34 mouse cellular contexts compared by ENCODE assay signal in the genomic region with DNA sequence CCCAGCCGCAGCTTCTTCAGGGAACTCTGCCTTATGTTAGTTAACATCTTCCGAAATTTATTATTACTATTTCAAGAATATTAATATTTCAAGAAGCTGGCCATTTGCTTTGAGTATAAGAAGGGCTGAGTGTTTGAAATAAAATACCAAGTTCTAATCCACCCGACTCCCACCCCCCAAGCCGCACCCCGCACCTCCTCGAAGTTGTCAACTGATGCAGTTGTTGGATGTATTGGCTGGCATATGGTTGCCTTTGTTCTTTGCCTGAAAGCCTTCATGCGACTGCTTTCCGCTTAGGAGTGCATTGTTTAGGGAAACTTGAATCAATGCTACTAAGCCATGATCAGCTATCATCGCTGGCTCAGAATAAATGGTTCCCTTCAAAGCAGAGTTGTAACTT. TPM values are rescaled to one million over a fixed set of nuclear protein-coding genes. Genes with fewer than 3 reads are reported as not detected.
DNase-seq lines count a peak whose midpoint lies in the region; ATAC-seq and TF ChIP-seq lines count a peak whose summit lies in the region.
"Had no signal": no experiment of that assay in that cellular context is flagged by ENCODE, and none has a peak within 500 bp of the region (broad histone marks: within the 10 kb centered on the region; RNA-seq: fewer than 3 reads in every experiment).

No protein-coding gene starts in this region.

- no peaks in the 10 kb centered on the region for H3K27me3 ChIP-seq in intestine, postnatal 0 days (replicated peaks; ENCODE audit: control insufficient read depth, insufficient read depth, low read length)
- no peaks in the 10 kb centered on the region for H3K27me3 ChIP-seq in intestine, embryonic 16.5 days (replicated peaks; ENCODE audit: control insufficient read depth, insufficient read depth, low read length)
- H3K27me3 ChIP-seq in midbrain, embryonic 10.5 days (ENCODE audit: low read depth, poor library complexity, severe bottlenecking), result no peaks in the 10 kb centered on the region
- H3K27me3 ChIP-seq in midbrain, postnatal 0 days (ENCODE audit: insufficient read depth, low read length), result no peaks in the 10 kb centered on the region
- H3K27me3 ChIP-seq in small intestine, adult 2 months (ENCODE audit: control insufficient read depth, insufficient read depth, low read length), result no peaks in the 10 kb centered on the region
- H3K27me3 ChIP-seq: CH12.LX; embryonic facial prominence, embryonic 12.5 days; embryonic facial prominence, embryonic 15.5 days; hindbrain, embryonic 12.5 days; hindbrain, embryonic 15.5 days had no signal

- H3K9ac ChIP-seq in intestine, postnatal 0 days (ENCODE audit: low read depth, low read length), result no peak overlapping the region
- no peak overlapping the region for H3K9ac ChIP-seq in intestine, embryonic 16.5 days (ENCODE audit: low read depth, low read length)
- H3K9ac ChIP-seq in midbrain, postnatal 0 days (replicated peaks; ENCODE audit: low read length, poor library complexity, severe bottlenecking), result no peak overlapping the region
- H3K9ac ChIP-seq: embryonic facial prominence, embryonic 12.5 days; embryonic facial prominence, embryonic 15.5 days; forebrain, postnatal 0 days; hindbrain, embryonic 12.5 days; hindbrain, embryonic 15.5 days had no signal

- no peak overlapping the region for H3K4me3 ChIP-seq in intestine, postnatal 0 days (ENCODE audit: low read depth, low read length)
- no peak overlapping the region for H3K4me3 ChIP-seq in intestine, embryonic 16.5 days (ENCODE audit: low read length)
- H3K4me3 ChIP-seq in midbrain, embryonic 10.5 days, result no peak overlapping the region
- no peak overlapping the region for H3K4me3 ChIP-seq in midbrain, postnatal 0 days (ENCODE audit: low read depth, low read length)
- H3K4me3 ChIP-seq in small intestine, adult 2 months (ENCODE audit: low read depth, low read length), result peak overlapping the region; percentile 41
- H3K4me3 ChIP-seq: embryonic facial prominence, embryonic 12.5 days; embryonic facial prominence, embryonic 15.5 days; gastrocnemius, adult 2 months; heart, adult 2 months; hindbrain, embryonic 12.5 days; hindbrain, embryonic 15.5 days had no signal

- WGBS in intestine, postnatal 0 days, result 70% methylated on average over 9 of the region's 9 CpGs
- 79% methylated on average over 9 of the region's 9 CpGs for WGBS in intestine, embryonic 16.5 days
- 73% methylated on average over 9 of the region's 9 CpGs for WGBS in midbrain, embryonic 10.5 days
- WGBS in midbrain, postnatal 0 days, result 47% methylated on average over 9 of the region's 9 CpGs
- 47% methylated on average over 9 of the region's 9 CpGs for WGBS in small intestine, adult 2 months

- H3K27ac ChIP-seq in intestine, postnatal 0 days (ENCODE audit: low read depth, low read length), result no peak overlapping the region; the same call in 1 of the 2 replicates
- no peak overlapping the region for H3K27ac ChIP-seq in intestine, embryonic 16.5 days (ENCODE audit: low read length)
- H3K27ac ChIP-seq in midbrain, embryonic 10.5 days (replicated peaks), result 0 out of 2 replicates have a peak overlapping the region, but pooled peaks have one; percentile 17
- H3K27ac ChIP-seq in midbrain, postnatal 0 days (ENCODE audit: low read depth, low read length), result no peak overlapping the region
- H3K27ac ChIP-seq in small intestine, adult 2 months (ENCODE audit: insufficient read depth, low read depth, low read length), result peak overlapping the region; percentile 72; the same call in 1 of the 2 replicates
- H3K27ac ChIP-seq: embryonic facial prominence, embryonic 12.5 days; embryonic facial prominence, embryonic 15.5 days; heart, adult 2 months; hindbrain, embryonic 12.5 days; hindbrain, embryonic 15.5 days had no signal

- no peak for DNase-seq in midbrain, embryonic 10.5 days (ENCODE audit: low spot score)
- DNase-seq in midbrain, postnatal 0 days (ENCODE audit: low spot score), result no peak
- DNase-seq in retina, embryonic 14.5 days (ENCODE audit: low spot score), result peak; percentile 11
- DNase-seq in urinary bladder, postnatal 14 days (ENCODE audit: low spot score), result no peak
- DNase-seq: adrenal gland, adult 2 months; adrenal gland, postnatal 14 days; B cell, adult 2 months; cerebellum, adult 11 months; cerebellum, adult 2 months; cerebellum, adult 9-11 months; cerebellum, postnatal 25 days; forebrain, postnatal 0 days; gastrocnemius, adult 2 months; gastrocnemius, postnatal 14 days; heart, adult 2 months had no signal

- ATAC-seq in intestine, postnatal 0 days, result no peak
- ATAC-seq in intestine, embryonic 16.5 days, result no peak
- ATAC-seq in midbrain, postnatal 0 days (ENCODE audit: low FRiP score), result no peak
- ATAC-seq: forebrain, postnatal 0 days had no signal

- TF ChIP-seq POLR2A in small intestine, adult 2 months (IDR thresholded peaks at IDR 0.05; ENCODE audit: low read depth, low read length), result no peak

- H3K9me3 ChIP-seq in intestine, postnatal 0 days (ENCODE audit: control insufficient read depth), result no peaks in the 10 kb centered on the region
- H3K9me3 ChIP-seq in intestine, embryonic 16.5 days (ENCODE audit: control insufficient read depth, low read length), result no peaks in the 10 kb centered on the region
- H3K9me3 ChIP-seq in midbrain, embryonic 10.5 days (replicated peaks), result no peaks in the 10 kb centered on the region
- H3K9me3 ChIP-seq in midbrain, postnatal 0 days (ENCODE audit: low read length), result no peaks in the 10 kb centered on the region
- H3K9me3 ChIP-seq: embryonic facial prominence, embryonic 12.5 days; embryonic facial prominence, embryonic 15.5 days; G1E; hindbrain, embryonic 12.5 days; hindbrain, embryonic 15.5 days had no signal

- 0 out of 2 replicates have a peak overlapping the region, but pooled peaks have one; percentile 13 for H3K4me2 ChIP-seq in intestine, postnatal 0 days (replicated peaks; ENCODE audit: low read depth)
- no peak overlapping the region for H3K4me2 ChIP-seq in intestine, embryonic 16.5 days (ENCODE audit: low read depth, low read length)
- H3K4me2 ChIP-seq in midbrain, postnatal 0 days (ENCODE audit: low read depth, low read length, poor library complexity, severe bottlenecking), result no peak overlapping the region
- H3K4me2 ChIP-seq: embryonic facial prominence, embryonic 12.5 days; embryonic facial prominence, embryonic 15.5 days; heart, embryonic 11.5 days; hindbrain, embryonic 12.5 days had no signal

- no peak for TF ChIP-seq CTCF in intestine, postnatal 0 days (IDR thresholded peaks at IDR 0.05; ENCODE audit: low read depth)
- no peak for TF ChIP-seq CTCF in midbrain, postnatal 0 days (IDR thresholded peaks at IDR 0.05)
- no peak for TF ChIP-seq CTCF in small intestine, adult 2 months (IDR thresholded peaks at IDR 0.05; ENCODE audit: extremely low read depth, insufficient read length, insufficient replicate concordance, low read depth, low read length)

- no peaks in the 10 kb centered on the region for H3K36me3 ChIP-seq in intestine, postnatal 0 days (ENCODE audit: control insufficient read depth, insufficient read depth)
- no peaks in the 10 kb centered on the region for H3K36me3 ChIP-seq in intestine, embryonic 16.5 days (ENCODE audit: control insufficient read depth, insufficient read depth, low read length)
- H3K36me3 ChIP-seq in midbrain, embryonic 10.5 days, result no peaks in the 10 kb centered on the region
- H3K36me3 ChIP-seq in midbrain, postnatal 0 days (ENCODE audit: insufficient read depth, low read length), result no peaks in the 10 kb centered on the region
- H3K36me3 ChIP-seq in small intestine, adult 2 months (ENCODE audit: control insufficient read depth, insufficient read depth, low read length), result no peaks in the 10 kb centered on the region; the same call in 1 of the 2 replicates
- H3K36me3 ChIP-seq: embryonic facial prominence, embryonic 12.5 days; embryonic facial prominence, embryonic 15.5 days; G1E; hindbrain, embryonic 12.5 days; hindbrain, embryonic 15.5 days had no signal

- peaks cover 12% of the 10 kb centered on the region for H3K4me1 ChIP-seq in intestine, postnatal 0 days (replicated peaks; ENCODE audit: control insufficient read depth, insufficient read depth, low read length)
- H3K4me1 ChIP-seq in intestine, embryonic 16.5 days (ENCODE audit: control insufficient read depth, insufficient read depth, low read length), result peaks cover 10% of the 10 kb centered on the region
- peaks cover 37% of the 10 kb centered on the region for H3K4me1 ChIP-seq in midbrain, embryonic 10.5 days
- H3K4me1 ChIP-seq in midbrain, postnatal 0 days (ENCODE audit: insufficient read depth, low read length), result no peaks in the 10 kb centered on the region
- H3K4me1 ChIP-seq in small intestine, adult 2 months (ENCODE audit: control insufficient read depth, insufficient read depth, insufficient read length, low read length), result peaks cover 10% of the 10 kb centered on the region

RNA-seq across cellular contexts. Expression of gene Il33, which starts 22.1 kb away (rescaled TPM):
- 15.4 and 16.4 TPM in 2 replicates for polyA plus RNA-seq in intestine, postnatal 0 days (2015; fragmentation: Nextera tagmentation; extraction: Ambion mirVana)
- 15.9 and 17.4 TPM in 2 replicates for polyA plus RNA-seq in intestine, embryonic 16.5 days (2015; fragmentation: Nextera tagmentation; extraction: Ambion mirVana)
- polyA plus RNA-seq in midbrain, embryonic 10.5 days (2016; fragmentation: Nextera tagmentation; extraction: Ambion mirVana), result 0.60 TPM in 2 replicates
- total RNA-seq in midbrain, postnatal 0 days (2014; rRNA removed), result 5.6 and 8.7 TPM in 2 replicates
- polyA plus RNA-seq in midbrain, postnatal 0 days (2015; fragmentation: Nextera tagmentation; extraction: Ambion mirVana), result 6.2 and 6.4 TPM in 2 replicates
- 6.7 and 9.0 TPM in 2 replicates for polyA plus RNA-seq in small intestine, adult 2 months (2012; rRNA removed)
- total RNA-seq: common myeloid progenitor, adult 5-6 weeks; hematopoietic stem cell, adult 5-6 weeks had no signal

RNA-seq across cellular contexts. Expression of gene Trpd52l3, which starts 56.5 kb away (rescaled TPM):
- polyA plus RNA-seq in intestine, postnatal 0 days (2015; fragmentation: Nextera tagmentation; extraction: Ambion mirVana), result not detected in 2 replicates
- not detected in 2 replicates for polyA plus RNA-seq in intestine, embryonic 16.5 days (2015; fragmentation: Nextera tagmentation; extraction: Ambion mirVana)
- polyA plus RNA-seq in midbrain, embryonic 10.5 days (2016; fragmentation: Nextera tagmentation; extraction: Ambion mirVana), result not detected in 2 replicates
- not detected in 2 replicates for total RNA-seq in midbrain, postnatal 0 days (2014; rRNA removed)
- not detected in 2 replicates for polyA plus RNA-seq in midbrain, postnatal 0 days (2015; fragmentation: Nextera tagmentation; extraction: Ambion mirVana)
- not detected in 2 replicates for polyA plus RNA-seq in small intestine, adult 2 months (2012; rRNA removed)
- total RNA-seq: adrenal gland, adult 2 months; adrenal gland, postnatal 14 days; adrenal gland, postnatal 4 days; CH12.LX; common myeloid progenitor, adult 5-6 weeks; forebrain, postnatal 0 days; gastrocnemius, adult 2 months; gastrocnemius, postnatal 14 days; heart, adult 2 months; heart, postnatal 25 days; hematopoietic stem cell, adult 5-6 weeks had no signal
- polyA plus RNA-seq: adrenal gland, adult 2 months; cerebellum, adult 2 months; embryonic facial prominence, embryonic 12.5 days; embryonic facial prominence, embryonic 15.5 days; forebrain, embryonic 11.5 days; forebrain, embryonic 14.5 days; forebrain, postnatal 0 days; frontal cortex, adult 2 months; G1E; heart, adult 2 months; heart, embryonic 11.5 days; heart, embryonic 14.5 days; heart, postnatal 0 days; hindbrain, embryonic 12.5 days; hindbrain, embryonic 15.5 days had no signal

Comparison
In these comparisons a context has a peak if more than half of its experiments do, and no peak if none do; other contexts are left out.
1. H3K27ac ChIP-seq: peak in midbrain, embryonic 10.5 days (single experiment) and small intestine, adult 2 months (single experiment); none in intestine, postnatal 0 days (single experiment), intestine, embryonic 16.5 days (single experiment) and midbrain, postnatal 0 days (single experiment).